Mouse (Mus musculus) ovary, postnatal 10 days (tissue): Measurements from ENCODE around the gene Birc2.

Experiments used
- DNase-seq: peaks from one replicate; pipeline ENCODE4 v3.0.0; 2022; ENCODE audit warnings: low spot score

The Birc2 gene

DNA sequence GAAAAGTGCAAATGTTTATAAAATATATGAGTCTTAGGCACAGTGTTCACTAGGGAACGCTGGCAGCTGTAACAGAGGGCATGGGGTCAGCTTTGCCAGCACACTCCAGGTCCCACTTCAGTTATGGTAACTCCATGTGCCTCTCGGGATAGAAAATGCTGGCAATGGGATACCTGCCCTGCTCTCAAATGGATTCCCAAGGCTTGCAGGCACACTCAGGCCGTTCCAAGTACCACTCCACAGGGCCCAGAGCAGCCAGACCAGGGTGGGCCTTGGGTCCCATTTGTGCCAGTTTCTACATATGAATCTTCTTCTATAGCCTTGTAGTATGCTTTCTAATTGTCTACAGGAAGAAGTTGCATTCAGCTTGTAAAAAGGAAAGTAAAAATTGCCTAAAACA is 51.5 kb downstream of the Birc2 start:
- DNase-seq: no peak

GRCm38 (mm10) chr9:7784615-7785012 is 52.2 kb downstream of the Birc2 start:
- DNase-seq: no peak

DNA sequence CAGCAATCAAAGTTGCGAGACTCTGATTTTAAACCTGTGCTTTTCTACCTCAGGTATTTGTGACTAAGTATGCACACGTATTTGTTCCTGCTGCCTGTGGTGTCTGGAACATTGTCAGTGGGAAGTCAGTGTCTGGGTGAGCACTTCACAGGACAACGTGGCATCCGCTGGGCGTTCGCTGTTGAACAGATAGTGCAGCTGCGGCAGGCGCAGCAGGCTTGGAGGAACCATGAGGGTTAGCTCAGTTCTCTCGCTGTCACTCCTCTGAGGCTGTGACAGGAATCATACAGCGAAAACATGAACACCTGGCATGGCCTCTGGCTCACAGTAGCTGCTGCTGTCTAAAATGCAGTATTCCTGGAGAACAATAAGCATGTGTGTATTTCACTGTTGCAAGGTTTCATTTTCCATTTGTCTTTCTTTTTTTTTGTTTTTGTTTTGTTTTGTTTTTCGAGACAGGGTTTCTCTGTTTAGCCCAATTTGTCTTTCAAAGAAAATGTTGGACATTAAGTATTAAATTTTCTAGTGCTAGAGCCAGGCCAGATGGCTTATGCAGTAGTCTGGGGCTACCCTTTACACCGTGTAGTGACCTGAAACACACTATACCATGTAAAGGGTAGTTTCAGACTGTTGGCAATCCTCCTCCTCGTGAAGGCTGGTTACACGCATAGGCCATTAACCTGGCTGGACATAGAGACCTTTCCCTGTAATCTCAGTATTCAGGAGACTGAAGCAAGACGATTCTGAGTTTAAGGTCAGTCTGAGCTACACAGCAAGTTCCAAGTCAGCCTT is 52.8 kb downstream of the Birc2 start:
- no peak for DNase-seq

GRCm38 (mm10) chr9:7780250-7781150 is 56.4 kb downstream of the Birc2 start:
- DNase-seq: no peak

DNA sequence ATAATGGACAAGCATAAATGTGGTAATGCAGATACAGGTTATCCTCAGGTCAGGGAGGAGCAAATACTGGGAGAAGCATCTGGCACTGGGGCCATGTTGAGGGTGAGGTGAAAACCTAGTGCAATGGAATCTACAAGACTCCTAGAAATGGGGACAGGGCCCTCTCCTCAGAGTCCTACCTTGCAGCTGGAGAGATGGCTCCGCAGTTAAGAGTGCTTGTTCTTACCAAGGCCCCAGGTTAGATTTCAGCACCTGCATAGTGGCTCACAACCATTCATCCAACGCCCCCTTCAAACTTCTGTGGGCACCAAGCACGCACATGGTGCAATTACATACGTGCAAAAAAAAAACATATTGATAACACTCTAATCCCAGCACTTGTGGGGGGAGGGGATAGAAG is 57.1 kb downstream of the Birc2 start:
- DNase-seq: no peak

DNA sequence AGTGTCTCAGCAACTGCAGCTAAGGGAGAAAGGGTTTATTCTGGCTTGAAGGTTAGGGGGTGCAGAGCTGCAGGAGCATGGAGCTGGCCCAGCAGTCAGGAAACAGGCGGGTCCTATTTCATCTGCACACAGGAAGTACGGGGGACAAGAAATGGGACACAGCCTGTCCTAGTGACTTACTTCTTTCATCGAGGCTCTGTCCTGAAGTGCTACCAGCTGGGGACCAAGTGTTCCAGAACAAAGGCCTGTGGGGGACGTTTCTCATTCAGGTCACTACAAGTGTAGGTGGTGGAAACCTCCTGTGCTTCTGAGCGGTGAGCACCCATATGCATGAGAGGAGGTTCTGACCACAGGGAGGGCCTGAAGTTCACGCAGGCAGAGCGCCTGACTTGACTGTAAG is 58.1 kb downstream of the Birc2 start:
- DNase-seq: no peak

DNA sequence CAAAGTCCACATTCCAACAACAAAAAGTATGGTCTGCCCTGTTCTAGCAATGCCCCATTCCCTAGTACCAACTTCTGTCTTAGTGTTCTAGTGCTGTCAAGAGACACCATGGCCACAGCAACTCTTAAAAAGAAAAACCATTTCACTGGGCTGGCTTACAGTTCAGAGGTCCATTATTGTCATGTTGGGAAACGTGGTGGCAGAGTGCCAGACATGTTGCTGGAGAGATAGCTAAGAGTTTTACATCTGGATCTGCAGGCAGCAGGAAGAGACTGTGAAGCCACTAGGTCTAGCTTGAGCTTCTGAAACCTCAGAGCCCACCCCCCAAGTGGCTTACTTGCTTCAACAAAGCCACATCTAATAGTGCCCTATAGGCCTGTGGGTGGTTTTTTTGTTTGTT is 59.2 kb downstream of the Birc2 start:
- no peak for DNase-seq

- DNase-seq: no peak
Measured at GRCm38 (mm10) chr9:7776940-7777339, 59.9 kb downstream of the Birc2 start.

GRCm38 (mm10) chr9:7775986-7776385 is 60.9 kb downstream of the Birc2 start:
- no peak for DNase-seq

DNA sequence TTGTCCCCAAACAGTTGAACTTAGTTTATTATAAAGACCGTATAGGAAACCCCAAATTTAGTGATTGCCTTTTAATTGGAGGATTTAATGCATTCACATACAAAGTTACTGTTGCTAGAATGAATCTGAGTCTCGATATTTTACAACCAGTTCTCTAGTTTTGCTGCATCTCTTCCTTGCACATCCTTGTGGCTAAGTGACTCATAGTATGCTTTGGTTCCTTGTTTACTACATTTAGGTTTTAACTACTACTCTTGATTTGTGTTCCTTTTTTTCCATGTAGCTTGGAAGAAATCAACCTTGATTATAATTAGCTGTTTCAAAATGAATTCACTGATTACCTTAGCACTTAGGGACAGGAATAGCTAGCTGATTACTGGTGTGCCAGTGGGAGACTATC is 61.9 kb downstream of the Birc2 start:
- no peak for DNase-seq

- no peak for DNase-seq
Measured at GRCm38 (mm10) chr9:7774538-7774937, 62.3 kb downstream of the Birc2 start.

- DNase-seq: no peak
Measured at GRCm38 (mm10) chr9:7773686-7774085, 63.2 kb downstream of the Birc2 start.

DNA sequence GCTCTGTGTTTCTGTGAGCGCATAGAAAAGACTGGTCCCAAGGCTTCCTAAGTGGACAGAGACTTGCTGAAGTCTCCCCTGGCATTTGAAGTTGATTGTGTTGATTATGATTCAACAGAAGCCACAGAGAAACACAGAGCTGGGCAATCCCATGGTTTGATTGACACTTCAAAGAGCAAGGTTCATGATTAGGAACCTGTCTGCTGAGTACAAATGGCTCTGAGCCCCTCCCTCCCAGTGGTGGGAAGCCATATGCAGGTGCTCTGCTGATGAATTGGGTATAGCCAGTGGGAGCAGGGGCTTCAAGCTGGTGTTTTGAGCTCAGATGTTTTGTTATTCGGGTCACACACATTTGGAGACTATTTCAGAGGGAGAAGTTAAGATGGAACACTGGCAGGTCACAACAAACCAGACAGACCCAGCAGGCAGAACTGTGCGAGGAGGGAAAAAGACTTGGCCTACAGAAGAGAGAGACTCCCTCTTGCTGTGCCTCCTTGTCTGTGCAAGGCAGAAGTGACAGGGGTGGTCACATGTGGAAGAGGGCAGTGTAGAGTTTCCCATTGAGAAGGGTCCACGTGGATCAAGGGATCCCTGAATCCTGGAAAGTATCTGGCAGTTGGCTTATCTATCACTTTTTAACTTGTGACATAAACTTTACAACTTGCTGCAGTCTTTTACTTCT is 64.0 kb downstream of the Birc2 start:
- DNase-seq: no peak

DNA sequence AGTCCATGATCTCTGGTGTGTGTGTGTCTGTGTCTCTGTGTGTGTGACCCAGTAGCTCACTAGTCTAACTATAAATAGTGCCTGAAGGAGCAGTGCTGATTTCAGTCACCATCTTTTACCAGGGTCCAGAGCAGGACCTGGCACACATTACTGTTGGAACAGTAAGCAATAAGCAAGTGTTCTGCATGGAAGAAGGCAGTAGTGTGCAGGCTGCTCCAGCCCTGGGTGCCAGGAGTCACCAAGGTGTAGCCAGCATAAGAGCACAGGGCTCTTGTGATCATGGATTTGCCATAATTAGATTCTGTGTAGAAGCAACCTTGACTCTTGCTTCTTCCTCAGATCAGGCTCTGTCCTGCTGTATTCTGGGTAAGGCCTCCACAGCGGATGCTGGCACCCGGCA is 64.5 kb downstream of the Birc2 start:
- no peak for DNase-seq

- no peak for DNase-seq
Measured at GRCm38 (mm10) chr9:7769491-7769890, 67.4 kb downstream of the Birc2 start.

GRCm38 (mm10) chr9:7769081-7769480 is 67.8 kb downstream of the Birc2 start:
- DNase-seq: no peak
